8 mouse cellular contexts compared by ENCODE assay signal in the genomic region with DNA sequence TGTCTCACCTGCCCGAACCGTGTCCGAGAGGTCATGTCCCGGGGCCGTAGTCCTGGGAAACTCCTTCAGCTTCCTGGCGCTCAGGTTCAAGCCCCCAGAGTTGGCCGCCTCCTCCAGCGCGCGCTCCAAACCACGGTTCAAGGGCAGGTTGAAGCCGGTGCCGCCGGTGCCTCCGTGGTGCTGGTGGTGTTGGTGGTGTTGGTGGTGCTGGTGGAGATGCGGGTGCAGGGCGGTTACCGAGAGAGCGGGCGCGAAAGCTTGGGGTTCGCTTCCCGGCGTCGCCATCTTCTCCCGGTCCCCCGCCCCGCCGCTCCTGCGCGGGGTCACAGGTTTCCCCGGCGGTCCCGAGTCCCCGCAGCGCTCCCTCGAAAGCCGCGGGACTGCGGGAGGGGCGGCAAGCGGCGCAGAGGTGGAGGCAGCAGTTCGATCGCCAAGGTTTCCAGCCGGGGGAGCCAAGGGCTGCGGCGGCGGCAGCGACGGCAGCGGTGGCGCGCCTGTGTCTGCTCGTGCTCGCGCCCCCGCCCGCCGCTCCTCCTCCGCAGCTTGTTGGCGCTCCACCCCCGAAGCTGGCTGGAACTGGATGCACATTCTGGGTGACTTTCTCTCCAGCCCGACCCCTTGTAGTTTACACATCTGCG. TPM values are rescaled to one million over a fixed set of nuclear protein-coding genes. Genes with fewer than 3 reads are reported as not detected.
A peak's percentile ranks its signal among the peaks of the same experiment; 100 is the strongest.
DNase-seq lines count a peak whose midpoint lies in the region; ATAC-seq and TF ChIP-seq lines count a peak whose summit lies in the region.

A gene (minus strand): TSS at position 501 of the 638 bp plus-strand sequence.

- no peak for TF ChIP-seq EP300 in heart, postnatal 0 days (IDR thresholded peaks at IDR 0.05; ENCODE audit: low read depth)

- 0 out of 2 replicates have a peak, but pooled peaks cover 3% of the 10 kb centered on the region for H3K36me3 ChIP-seq in E14TG2a.4 (ENCODE audit: insufficient read depth, low read length)
- no peaks in the 10 kb centered on the region for H3K36me3 ChIP-seq in forebrain, embryonic 12.5 days (replicated peaks)
- no peaks in the 10 kb centered on the region for H3K36me3 ChIP-seq in heart, postnatal 0 days (replicated peaks; ENCODE audit: control insufficient read depth, insufficient read depth, low read length)
- H3K36me3 ChIP-seq in neural tube, embryonic 14.5 days (ENCODE audit: control insufficient read depth, insufficient read depth, low read length) = no peaks in the 10 kb centered on the region

- peak within 1 kb of the TSS; percentile 83 for H3K9ac ChIP-seq in forebrain, embryonic 12.5 days
- H3K9ac ChIP-seq in heart, postnatal 0 days (replicated peaks; ENCODE audit: low read depth, low read length) = peak within 1 kb of the TSS; percentile 92
- peak within 1 kb of the TSS; percentile 74 for H3K9ac ChIP-seq in neural tube, embryonic 14.5 days (replicated peaks; ENCODE audit: low read depth, low read length)

- ATAC-seq in forebrain, embryonic 12.5 days (ENCODE audit: low FRiP score) = peak; percentile 83
- ATAC-seq in heart, postnatal 0 days (ENCODE audit: insufficient read depth, low read depth) = peak; percentile 67
- ATAC-seq in neural tube, embryonic 14.5 days (ENCODE audit: low read depth) = peak; percentile 74

- peak within 1 kb of the TSS; percentile 77 for H3K27ac ChIP-seq in forebrain, embryonic 12.5 days
- H3K27ac ChIP-seq in heart, postnatal 0 days (ENCODE audit: low read depth) = peak within 1 kb of the TSS; percentile 96
- H3K27ac ChIP-seq in neural tube, embryonic 14.5 days (ENCODE audit: low read depth, low read length) = peak within 1 kb of the TSS; percentile 78

- H3K9me3 ChIP-seq in E14TG2a.4 (ENCODE audit: low read length) = no peaks in the 10 kb centered on the region
- no peaks in the 10 kb centered on the region for H3K9me3 ChIP-seq in forebrain, embryonic 12.5 days
- no peaks in the 10 kb centered on the region for H3K9me3 ChIP-seq in heart, postnatal 0 days (replicated peaks; ENCODE audit: control insufficient read depth, low read length)
- no peaks in the 10 kb centered on the region for H3K9me3 ChIP-seq in neural tube, embryonic 14.5 days (ENCODE audit: control insufficient read depth, low read length)

- H3K27me3 ChIP-seq in E14TG2a.4 (ENCODE audit: insufficient read depth, low read length) = 0 out of 2 replicates have a peak, but pooled peaks cover 2% of the 10 kb centered on the region
- H3K27me3 ChIP-seq in forebrain, embryonic 12.5 days = no peaks in the 10 kb centered on the region
- no peaks in the 10 kb centered on the region for H3K27me3 ChIP-seq in heart, postnatal 0 days (ENCODE audit: control insufficient read depth, insufficient read depth, low read length)
- no peaks in the 10 kb centered on the region for H3K27me3 ChIP-seq in neural tube, embryonic 14.5 days (ENCODE audit: control insufficient read depth, insufficient read depth, low read length)

- peak; percentile 68 for DNase-seq in c-Kit-positive CD71-positive TER-119-negative erythroid progenitor cells, embryonic 14.5 days (ENCODE audit: low read depth)
- DNase-seq in heart, postnatal 0 days (ENCODE audit: low spot score) = peak; percentile 92
- peak; percentile 91 to 94 for DNase-seq in kidney, postnatal 4 days
- peak; percentile 86 to 87 for DNase-seq in lung, adult 18-20 months
- DNase-seq in testis, postnatal 10 days (ENCODE audit: low spot score) = peak; percentile 89

- no peak for TF ChIP-seq CTCF in E14TG2a.4 (conservative IDR thresholded peaks at IDR 0.05; ENCODE audit: low read length)
- TF ChIP-seq CTCF in heart, postnatal 0 days (IDR thresholded peaks at IDR 0.05; ENCODE audit: low read depth) = no peak

- peaks cover 28% of the 10 kb centered on the region for H3K4me1 ChIP-seq in E14TG2a.4 (replicated peaks; ENCODE audit: low read depth, low read length)
- peaks cover 15% of the 10 kb centered on the region for H3K4me1 ChIP-seq in forebrain, embryonic 12.5 days
- peaks cover 36% of the 10 kb centered on the region for H3K4me1 ChIP-seq in heart, postnatal 0 days (ENCODE audit: control insufficient read depth, insufficient read depth)
- peaks cover 13% of the 10 kb centered on the region for H3K4me1 ChIP-seq in neural tube, embryonic 14.5 days (ENCODE audit: control insufficient read depth, insufficient read depth, low read length)

- H3K4me2 ChIP-seq in forebrain, embryonic 12.5 days = peak within 1 kb of the TSS; percentile 83
- H3K4me2 ChIP-seq in heart, postnatal 0 days (ENCODE audit: low read depth, low read length) = peak within 1 kb of the TSS; percentile 74
- H3K4me2 ChIP-seq in neural tube, embryonic 14.5 days (ENCODE audit: low read depth, low read length) = peak within 1 kb of the TSS; percentile 73

- H3K4me3 ChIP-seq in E14TG2a.4 (replicated peaks; ENCODE audit: low read length) = peak within 1 kb of the TSS; percentile 93
- peak within 1 kb of the TSS; percentile 82 for H3K4me3 ChIP-seq in forebrain, embryonic 12.5 days (replicated peaks)
- H3K4me3 ChIP-seq in heart, postnatal 0 days (ENCODE audit: low read depth, low read length) = peak within 1 kb of the TSS; percentile 97
- H3K4me3 ChIP-seq in neural tube, embryonic 14.5 days (ENCODE audit: low read depth, low read length) = peak within 1 kb of the TSS; percentile 83

- WGBS in forebrain, embryonic 12.5 days = under 1% methylated on average over 50 of the region's 65 CpGs
- WGBS in heart, postnatal 0 days = under 1% methylated on average over 59 of the region's 65 CpGs
- WGBS in neural tube, embryonic 14.5 days = under 1% methylated on average over 64 of the region's 65 CpGs

RNA-seq across cellular contexts. Expression of the gene that starts here (rescaled TPM):
- 12.6 and 13.6 TPM in 2 replicates for polyA plus RNA-seq in forebrain, embryonic 12.5 days (2016; fragmentation: Nextera tagmentation; extraction: Ambion mirVana)
- total RNA-seq in heart, postnatal 0 days (2014; rRNA removed; ENCODE audit: low replicate concordance) = 13.7 and 14.2 TPM in 2 replicates
- 7.7 and 8.4 TPM in 2 replicates for polyA plus RNA-seq in heart, postnatal 0 days (2015; fragmentation: Nextera tagmentation; extraction: Ambion mirVana)
- 14.8 and 21.7 TPM in 2 replicates for polyA plus RNA-seq in neural tube, embryonic 14.5 days (2014; fragmentation: Nextera tagmentation; extraction: Ambion mirVana)

Comparison
In these comparisons a context has a peak if more than half of its experiments do, and no peak if none do; other contexts are left out.
1. Peak in every context shown above with its lines: DNase-seq, ATAC-seq, H3K4me3 ChIP-seq and H3K27ac ChIP-seq.